ENCODE assay signal across 11 mouse cellular contexts in the genomic region with DNA sequence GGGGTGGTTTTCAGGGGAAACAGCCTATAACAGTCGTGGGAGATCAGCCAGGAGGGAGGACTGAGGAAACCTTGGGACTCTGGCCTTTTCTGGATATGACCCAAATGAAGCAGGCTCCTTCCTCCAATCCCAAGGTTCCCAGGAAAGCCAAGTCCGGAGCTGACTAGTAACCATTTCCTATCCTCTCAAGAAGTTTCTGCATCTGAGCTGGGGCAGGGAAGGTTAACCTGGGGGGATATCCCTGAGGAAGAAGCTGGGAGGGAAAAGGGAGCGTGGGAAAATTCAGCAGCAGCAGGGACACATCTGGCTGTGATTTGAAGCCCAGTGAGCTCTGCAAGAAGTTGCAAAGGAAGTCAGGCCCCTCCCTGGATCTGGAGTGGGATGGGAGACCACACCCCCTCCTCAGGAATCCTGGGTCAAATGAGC. TPM values are rescaled to one million over a fixed set of nuclear protein-coding genes. Genes with fewer than 3 reads are reported as not detected.
DNase-seq lines count a peak whose midpoint lies in the region; ATAC-seq lines count a peak whose summit lies in the region.
"Had no signal": no experiment of that assay in that cellular context is flagged by ENCODE, and none has a peak within 500 bp of the region (broad histone marks: within the 10 kb centered on the region; RNA-seq: fewer than 3 reads in every experiment).

No protein-coding gene starts in this region.

- no peak for ATAC-seq in intestine, embryonic 16.5 days
- no peak for ATAC-seq in stomach, embryonic 16.5 days (ENCODE audit: insufficient read depth, low FRiP score)

- peaks cover 43% of the 10 kb centered on the region for H3K4me1 ChIP-seq in intestine, embryonic 16.5 days (ENCODE audit: control insufficient read depth, insufficient read depth, low read length)
- peaks cover 52% of the 10 kb centered on the region for H3K4me1 ChIP-seq in stomach, embryonic 16.5 days (ENCODE audit: control insufficient read depth, insufficient read depth, low read length)

- no peaks in the 10 kb centered on the region for H3K27me3 ChIP-seq in intestine, embryonic 16.5 days (replicated peaks; ENCODE audit: control insufficient read depth, insufficient read depth, low read length)
- no peaks in the 10 kb centered on the region for H3K27me3 ChIP-seq in stomach, embryonic 16.5 days (ENCODE audit: control insufficient read depth, insufficient read depth, low read length)
- H3K27me3 ChIP-seq: neural tube, embryonic 12.5 days had no signal

- peak overlapping the region; percentile 79 for H3K27ac ChIP-seq in intestine, embryonic 16.5 days (ENCODE audit: low read length)
- H3K27ac ChIP-seq in stomach, embryonic 16.5 days (ENCODE audit: low read length), result peak overlapping the region; percentile 97
- H3K27ac ChIP-seq: liver, embryonic 15.5 days; neural tube, embryonic 12.5 days had no signal

- no peak overlapping the region for H3K4me3 ChIP-seq in intestine, embryonic 16.5 days (ENCODE audit: low read length)
- no peak overlapping the region for H3K4me3 ChIP-seq in stomach, embryonic 16.5 days (replicated peaks; ENCODE audit: low read length)
- H3K4me3 ChIP-seq: liver, embryonic 15.5 days; neural tube, embryonic 12.5 days had no signal

- 0 out of 2 replicates have a peak, but pooled peaks cover 8% of the 10 kb centered on the region for H3K36me3 ChIP-seq in intestine, embryonic 16.5 days (ENCODE audit: control insufficient read depth, insufficient read depth, low read length)
- no peaks in the 10 kb centered on the region for H3K36me3 ChIP-seq in stomach, embryonic 16.5 days (ENCODE audit: control insufficient read depth, insufficient read depth, low read length)

- peak; percentile 55 to 66 for DNase-seq in heart, adult 18-20 months
- no peak for DNase-seq in heart, adult 8-10 months (ENCODE audit: low spot score)
- peak; percentile 55 for DNase-seq in testis, postnatal 10 days (ENCODE audit: low spot score)
- DNase-seq in testis, postnatal 14 days (ENCODE audit: low spot score), result no peak
- DNase-seq in frontal cortex, postnatal 25 days (ENCODE audit: low spot score in 2 of 2), result no peak
- no peak for DNase-seq in frontal cortex, adult 2 months (ENCODE audit: extremely low spot score in 1 of 2, low spot score in 1 of 2)

- WGBS in intestine, embryonic 16.5 days, result 60% methylated on average over 3 of the region's 3 CpGs
- 46% methylated on average over 3 of the region's 3 CpGs for WGBS in stomach, embryonic 16.5 days

- no peak overlapping the region for H3K4me2 ChIP-seq in intestine, embryonic 16.5 days (ENCODE audit: low read depth, low read length)
- H3K4me2 ChIP-seq in stomach, embryonic 16.5 days (ENCODE audit: low read depth, low read length), result 0 out of 2 replicates have a peak overlapping the region, but pooled peaks have one; percentile 11
- H3K4me2 ChIP-seq: liver, embryonic 15.5 days; neural tube, embryonic 12.5 days had no signal

- no peak overlapping the region for H3K9ac ChIP-seq in intestine, embryonic 16.5 days (ENCODE audit: low read depth, low read length)
- peak overlapping the region; percentile 31; the same call in 1 of the 2 replicates for H3K9ac ChIP-seq in stomach, embryonic 16.5 days (ENCODE audit: low read length)
- H3K9ac ChIP-seq: liver, embryonic 15.5 days; neural tube, embryonic 12.5 days had no signal

- no peaks in the 10 kb centered on the region for H3K9me3 ChIP-seq in intestine, embryonic 16.5 days (ENCODE audit: control insufficient read depth, low read length)
- H3K9me3 ChIP-seq in stomach, embryonic 16.5 days (replicated peaks; ENCODE audit: control insufficient read depth, low read length), result no peaks in the 10 kb centered on the region
- H3K9me3 ChIP-seq: G1E; liver, embryonic 15.5 days; neural tube, embryonic 12.5 days had no signal

RNA-seq across cellular contexts. Expression of gene Rdh5, which starts 1.9 kb away (rescaled TPM):
- total RNA-seq in heart, adult 18-20 months (2021), result 1 to 10 TPM; 4.3 to 4.7 TPM
- 1 to 10 TPM; 3.8 to 6.2 (median 5.2) TPM for total RNA-seq in heart, adult 8-10 months (2022)
- 18.6 and 18.8 TPM in 2 replicates for polyA plus RNA-seq in intestine, embryonic 16.5 days (2015; fragmentation: Nextera tagmentation; extraction: Ambion mirVana)
- 16.6 and 18.7 TPM in 2 replicates for polyA plus RNA-seq in stomach, embryonic 16.5 days (2015; fragmentation: Nextera tagmentation; extraction: Ambion mirVana)
- 12.3 and 15.7 TPM in 2 replicates for polyA plus RNA-seq in frontal cortex, adult 2 months (2012; rRNA removed)

RNA-seq across cellular contexts. Expression of gene Bloc1s1, which starts 3.1 kb away (rescaled TPM):
- 100 to 1,000 TPM; 194 to 199 TPM for total RNA-seq in heart, adult 18-20 months (2021)
- total RNA-seq in heart, adult 8-10 months (2022), result 100 to 1,000 TPM; 150 to 260 (median 205) TPM
- 208 and 220 TPM in 2 replicates for polyA plus RNA-seq in intestine, embryonic 16.5 days (2015; fragmentation: Nextera tagmentation; extraction: Ambion mirVana)
- 194 and 206 TPM in 2 replicates for polyA plus RNA-seq in stomach, embryonic 16.5 days (2015; fragmentation: Nextera tagmentation; extraction: Ambion mirVana)
- polyA plus RNA-seq in frontal cortex, adult 2 months (2012; rRNA removed), result 233 and 273 TPM in 2 replicates

RNA-seq across cellular contexts. Expression of gene Itga7, which starts 12.9 kb away (rescaled TPM):
- 100 to 1,000 TPM; 144 to 148 TPM for total RNA-seq in heart, adult 18-20 months (2021)
- total RNA-seq in heart, adult 8-10 months (2022), result 100 to 1,000 TPM; 161 to 179 (median 167) TPM
- 3.3 and 3.7 TPM in 2 replicates for polyA plus RNA-seq in intestine, embryonic 16.5 days (2015; fragmentation: Nextera tagmentation; extraction: Ambion mirVana)
- 7.9 and 12.4 TPM in 2 replicates for polyA plus RNA-seq in stomach, embryonic 16.5 days (2015; fragmentation: Nextera tagmentation; extraction: Ambion mirVana)
- polyA plus RNA-seq in frontal cortex, adult 2 months (2012; rRNA removed), result 23.4 and 26.8 TPM in 2 replicates

RNA-seq across cellular contexts. Expression of gene Cd63, which starts 20.0 kb away (rescaled TPM):
- 100 to 1,000 TPM; 144 to 158 TPM for total RNA-seq in heart, adult 18-20 months (2021)
- total RNA-seq in heart, adult 8-10 months (2022), result 100 to 1,000 TPM; 121 to 171 (median 135) TPM
- polyA plus RNA-seq in intestine, embryonic 16.5 days (2015; fragmentation: Nextera tagmentation; extraction: Ambion mirVana), result 794 TPM in 2 replicates
- polyA plus RNA-seq in stomach, embryonic 16.5 days (2015; fragmentation: Nextera tagmentation; extraction: Ambion mirVana), result 756 and 798 TPM in 2 replicates
- polyA plus RNA-seq in frontal cortex, adult 2 months (2012; rRNA removed), result 82.7 and 95.6 TPM in 2 replicates

RNA-seq across cellular contexts. Expression of gene Gdf11, which starts 29.2 kb away (rescaled TPM):
- total RNA-seq in heart, adult 18-20 months (2021), result 1 to 10 TPM; 2.3 to 2.6 TPM
- total RNA-seq in heart, adult 8-10 months (2022), result 1 to 10 TPM; 1.3 to 3.0 (median 1.9) TPM
- polyA plus RNA-seq in intestine, embryonic 16.5 days (2015; fragmentation: Nextera tagmentation; extraction: Ambion mirVana), result 2.1 and 2.2 TPM in 2 replicates
- polyA plus RNA-seq in stomach, embryonic 16.5 days (2015; fragmentation: Nextera tagmentation; extraction: Ambion mirVana), result 2.8 and 2.9 TPM in 2 replicates
- 17.0 and 17.2 TPM in 2 replicates for polyA plus RNA-seq in frontal cortex, adult 2 months (2012; rRNA removed)

Comparison
In these comparisons a context has a peak if more than half of its experiments do, and no peak if none do; other contexts are left out.
1. DNase-seq: peak in heart, adult 18-20 months (2 of 2) and testis, postnatal 10 days (single experiment); none in heart, adult 8-10 months (single experiment), testis, postnatal 14 days (single experiment), frontal cortex, postnatal 25 days (0 of 2) and frontal cortex, adult 2 months (0 of 2).